Mouse (Mus musculus) cerebellum, adult 11-12 months (tissue): ENCODE measurements around the gene Pogz.
"Not testable (repeated sequence)": the region's sequence is repeated elsewhere in the genome, so short reads cannot be mapped to it uniquely, and the experiment has no call there.

Source experiments
- DNase-seq: peaks from one replicate; pipeline ENCODE4 v3.0.0; 2022

Pogz gene

GRCm38 (mm10) chr3:94833358-94833757 is 4.0 kb upstream of the Pogz start:
- no peak for DNase-seq

GRCm38 (mm10) chr3:94835396-94835795 is 2.0 kb upstream of the Pogz start:
- no peak for DNase-seq

GRCm38 (mm10) chr3:94837959-94838496 is 661 bp downstream of the Pogz start:
- DNase-seq: peak; percentile 94

GRCm38 (mm10) chr3:94838631-94839030 is 1.3 kb downstream of the Pogz start:
- peak; percentile 46 for DNase-seq

GRCm38 (mm10) chr3:94839101-94839500 is 1.7 kb downstream of the Pogz start:
- no peak for DNase-seq

- no peak for DNase-seq
These were observed 10.0 kb downstream of the Pogz start for GRCm38 (mm10) chr3:94847382-94847781.

- peak; percentile 26 for DNase-seq
These were observed 12.0 kb downstream of the Pogz start for GRCm38 (mm10) chr3:94849338-94849737.

- no peak for DNase-seq
These were observed 14.4 kb downstream of the Pogz start for GRCm38 (mm10) chr3:94851731-94852130.

GRCm38 (mm10) chr3:94852215-94852614 is 14.8 kb downstream of the Pogz start:
- no peak for DNase-seq

GRCm38 (mm10) chr3:94859471-94859870 is 22.1 kb downstream of the Pogz start:
- no peak for DNase-seq

GRCm38 (mm10) chr3:94869011-94869410 is 31.6 kb downstream of the Pogz start:
- no peak for DNase-seq

- no peak for DNase-seq
These were observed 41.3 kb downstream of the Pogz start for GRCm38 (mm10) chr3:94878618-94879017.

GRCm38 (mm10) chr3:94881840-94882239 is 44.5 kb downstream of the Pogz start:
- DNase-seq: no peak

- no peak for DNase-seq
These were observed 45.2 kb downstream of the Pogz start for GRCm38 (mm10) chr3:94882579-94882978.

GRCm38 (mm10) chr3:94886316-94887224 is 49.2 kb downstream of the Pogz start, which contains the start of gene Psmb4:
Gene Psmb4 (minus strand): TSS chr3:94886961.
- DNase-seq: peak; percentile 81

- no peak for DNase-seq
These were observed 51.2 kb downstream of the Pogz start for GRCm38 (mm10) chr3:94888595-94888994.

GRCm38 (mm10) chr3:94894076-94894475 is 56.7 kb downstream of the Pogz start:
- no peak for DNase-seq

GRCm38 (mm10) chr3:94902747-94903146 is 65.4 kb downstream of the Pogz start:
- DNase-seq: no peak

- DNase-seq: not testable (repeated sequence)
These were observed 67.4 kb downstream of the Pogz start for GRCm38 (mm10) chr3:94904759-94905158.

- DNase-seq: no peak
These were observed 69.1 kb downstream of the Pogz start for GRCm38 (mm10) chr3:94906482-94906881.

GRCm38 (mm10) chr3:94911050-94911693 is 73.8 kb downstream of the Pogz start:
- no peak for DNase-seq

- DNase-seq: no peak
These were observed 76.4 kb downstream of the Pogz start for GRCm38 (mm10) chr3:94913801-94914200.

- DNase-seq: no peak
These were observed 78.8 kb downstream of the Pogz start for GRCm38 (mm10) chr3:94915903-94916741.
